8 mouse cellular contexts compared by ENCODE assay signal in genomic region chr11:101552476-101553300, GRCm38 (mm10). TPM values are rescaled to one million over a fixed set of nuclear protein-coding genes. Genes with fewer than 3 reads are reported as not detected.
DNase-seq lines count a peak whose midpoint lies in the region; ATAC-seq lines count a peak whose summit lies in the region.

No protein-coding gene starts in this region.

- DNase-seq in neural tube, embryonic 11.5 days (ENCODE audit: low spot score) = peak; percentile 96
- no peak for DNase-seq in neural tube, embryonic 10.5 days (ENCODE audit: extremely low spot score, low spot score)
- peak; percentile 98 for DNase-seq in embryonic facial prominence, embryonic 11.5 days (ENCODE audit: low spot score)
- peak; percentile 97 for DNase-seq in kidney, adult 18-20 months
- peak; percentile 96 for DNase-seq in limb, embryonic 11.5 days (ENCODE audit: low spot score)
- peak; percentile 98 for DNase-seq in midbrain, embryonic 14.5 days
- peak; percentile 83 to 88 for DNase-seq in spleen, postnatal 14 days (ENCODE audit: low spot score in 2 of 2)

- H3K4me3 ChIP-seq in neural tube, embryonic 11.5 days (ENCODE audit: low read depth, low read length) = peak overlapping the region; percentile 77
- peak overlapping the region; percentile 72 for H3K4me3 ChIP-seq in embryonic facial prominence, embryonic 11.5 days (ENCODE audit: low read depth, low read length)
- H3K4me3 ChIP-seq in limb, embryonic 11.5 days (ENCODE audit: low read depth, low read length) = peak overlapping the region; percentile 82
- peak overlapping the region; percentile 76 for H3K4me3 ChIP-seq in midbrain, embryonic 14.5 days (replicated peaks; ENCODE audit: low read depth, low read length)

- WGBS in neural tube, embryonic 11.5 days = 0% methylated on average over 37 of the region's 37 CpGs
- WGBS in embryonic facial prominence, embryonic 11.5 days = under 1% methylated on average over 37 of the region's 37 CpGs
- under 1% methylated on average over 37 of the region's 37 CpGs for WGBS in limb, embryonic 11.5 days
- under 1% methylated on average over 37 of the region's 37 CpGs for WGBS in midbrain, embryonic 14.5 days

- peak overlapping the region; percentile 69 for H3K9ac ChIP-seq in neural tube, embryonic 11.5 days (ENCODE audit: low read length)
- H3K9ac ChIP-seq in embryonic facial prominence, embryonic 11.5 days (replicated peaks; ENCODE audit: low read length) = peak overlapping the region; percentile 78
- peak overlapping the region; percentile 71 for H3K9ac ChIP-seq in limb, embryonic 11.5 days (ENCODE audit: low read length)
- H3K9ac ChIP-seq in midbrain, embryonic 14.5 days (replicated peaks; ENCODE audit: low read length) = peak overlapping the region; percentile 76

- ATAC-seq in neural tube, embryonic 11.5 days (ENCODE audit: insufficient read depth, low FRiP score, low TSS enrichment) = peak; percentile 97
- peak; percentile 97 for ATAC-seq in embryonic facial prominence, embryonic 11.5 days (replicated peaks; ENCODE audit: insufficient number of reproducible peaks, low FRiP score, low TSS enrichment, low read depth)
- ATAC-seq in granulocyte monocyte progenitor cell, adult 5-6 weeks (replicated peaks; ENCODE audit: poor library complexity, severe bottlenecking) = peak; percentile 82
- peak; percentile 97 for ATAC-seq in limb, embryonic 11.5 days (ENCODE audit: insufficient number of reproducible peaks, low FRiP score, low TSS enrichment, low read depth)
- ATAC-seq in midbrain, embryonic 14.5 days (ENCODE audit: low FRiP score, low TSS enrichment) = peak; percentile 98

- no peaks in the 10 kb centered on the region for H3K36me3 ChIP-seq in neural tube, embryonic 11.5 days (ENCODE audit: control insufficient read depth, insufficient read depth, low read length)
- H3K36me3 ChIP-seq in embryonic facial prominence, embryonic 11.5 days (replicated peaks; ENCODE audit: control insufficient read depth, insufficient read depth, low read depth, low read length) = no peaks in the 10 kb centered on the region
- H3K36me3 ChIP-seq in limb, embryonic 11.5 days (ENCODE audit: control insufficient read depth, insufficient read depth, low read length) = peaks cover 2% of the 10 kb centered on the region; the same call in 1 of the 2 replicates
- H3K36me3 ChIP-seq in midbrain, embryonic 14.5 days (ENCODE audit: control insufficient read depth, insufficient read depth, low read length) = peaks cover 24% of the 10 kb centered on the region

- no peaks in the 10 kb centered on the region for H3K27me3 ChIP-seq in neural tube, embryonic 11.5 days (ENCODE audit: control insufficient read depth, insufficient read depth, low read length)
- H3K27me3 ChIP-seq in embryonic facial prominence, embryonic 11.5 days (ENCODE audit: control insufficient read depth, insufficient read depth, low read length) = no peaks in the 10 kb centered on the region
- no peaks in the 10 kb centered on the region for H3K27me3 ChIP-seq in limb, embryonic 11.5 days (ENCODE audit: control insufficient read depth, insufficient read depth, low read length)
- no peaks in the 10 kb centered on the region for H3K27me3 ChIP-seq in midbrain, embryonic 14.5 days (ENCODE audit: control insufficient read depth, insufficient read depth, low read length)

- peaks cover 16% of the 10 kb centered on the region for H3K4me1 ChIP-seq in neural tube, embryonic 11.5 days (ENCODE audit: control insufficient read depth, insufficient read depth, low read length)
- H3K4me1 ChIP-seq in embryonic facial prominence, embryonic 11.5 days (ENCODE audit: control insufficient read depth, insufficient read depth, low read length) = no peaks in the 10 kb centered on the region
- peaks cover 3% of the 10 kb centered on the region; the same call in 1 of the 2 replicates for H3K4me1 ChIP-seq in limb, embryonic 11.5 days (ENCODE audit: control insufficient read depth, insufficient read depth, low read length)
- peaks cover 16% of the 10 kb centered on the region for H3K4me1 ChIP-seq in midbrain, embryonic 14.5 days (ENCODE audit: control insufficient read depth, insufficient read depth, low read length)

- H3K4me2 ChIP-seq in neural tube, embryonic 11.5 days (ENCODE audit: low read depth) = peak overlapping the region; percentile 76
- H3K4me2 ChIP-seq in embryonic facial prominence, embryonic 11.5 days (ENCODE audit: low read depth, low read length) = peak overlapping the region; percentile 61
- H3K4me2 ChIP-seq in limb, embryonic 11.5 days (ENCODE audit: low read depth, severe bottlenecking) = peak overlapping the region; percentile 64
- peak overlapping the region; percentile 77 for H3K4me2 ChIP-seq in midbrain, embryonic 14.5 days (ENCODE audit: low read length)

- H3K27ac ChIP-seq in neural tube, embryonic 11.5 days (ENCODE audit: low read depth, low read length) = peak overlapping the region; percentile 91
- peak overlapping the region; percentile 73 for H3K27ac ChIP-seq in embryonic facial prominence, embryonic 11.5 days (replicated peaks; ENCODE audit: low read depth, low read length)
- peak overlapping the region; percentile 68 for H3K27ac ChIP-seq in limb, embryonic 11.5 days (replicated peaks; ENCODE audit: low read depth, low read length)
- H3K27ac ChIP-seq in midbrain, embryonic 14.5 days (replicated peaks; ENCODE audit: low read depth, low read length) = peak overlapping the region; percentile 90

- no peaks in the 10 kb centered on the region for H3K9me3 ChIP-seq in neural tube, embryonic 11.5 days (ENCODE audit: control insufficient read depth, low read length)
- no peaks in the 10 kb centered on the region for H3K9me3 ChIP-seq in embryonic facial prominence, embryonic 11.5 days (replicated peaks; ENCODE audit: control insufficient read depth, low read length)
- H3K9me3 ChIP-seq in limb, embryonic 11.5 days (ENCODE audit: control insufficient read depth, low read length) = no peaks in the 10 kb centered on the region
- H3K9me3 ChIP-seq in midbrain, embryonic 14.5 days (ENCODE audit: control insufficient read depth, low read length) = no peaks in the 10 kb centered on the region

RNA-seq across cellular contexts. Expression of gene Nbr1, which starts 0.7 kb away (rescaled TPM):
- 89.0 and 99.1 TPM in 2 replicates for polyA plus RNA-seq in neural tube, embryonic 11.5 days (2014; fragmentation: Nextera tagmentation; extraction: Ambion mirVana)
- polyA plus RNA-seq in embryonic facial prominence, embryonic 11.5 days (2014; fragmentation: Nextera tagmentation; extraction: Ambion mirVana) = 69.2 and 74.1 TPM in 2 replicates
- total RNA-seq in granulocyte monocyte progenitor cell, adult 5-6 weeks (2014; fragmentation: Nextera tagmentation) = 33.2 and 45.0 TPM in 2 replicates
- 38.6 and 41.4 TPM in 2 replicates for total RNA-seq in granulocyte monocyte progenitor cell, adult 5-6 weeks (2017)
- 64.1 and 69.6 TPM in 2 replicates for polyA plus RNA-seq in limb, embryonic 11.5 days (2014; fragmentation: Nextera tagmentation; extraction: Ambion mirVana)
- polyA plus RNA-seq in midbrain, embryonic 14.5 days (2014; fragmentation: Nextera tagmentation; extraction: Ambion mirVana) = 69.2 and 101 TPM in 2 replicates

RNA-seq across cellular contexts. Expression of gene Brca1, which starts 0.9 kb away (rescaled TPM):
- polyA plus RNA-seq in neural tube, embryonic 11.5 days (2014; fragmentation: Nextera tagmentation; extraction: Ambion mirVana) = 20.3 and 20.4 TPM in 2 replicates
- polyA plus RNA-seq in embryonic facial prominence, embryonic 11.5 days (2014; fragmentation: Nextera tagmentation; extraction: Ambion mirVana) = 21.4 and 24.7 TPM in 2 replicates
- total RNA-seq in granulocyte monocyte progenitor cell, adult 5-6 weeks (2014; fragmentation: Nextera tagmentation) = 26.6 and 34.0 TPM in 2 replicates
- 38.5 and 39.0 TPM in 2 replicates for total RNA-seq in granulocyte monocyte progenitor cell, adult 5-6 weeks (2017)
- polyA plus RNA-seq in limb, embryonic 11.5 days (2014; fragmentation: Nextera tagmentation; extraction: Ambion mirVana) = 23.2 and 23.3 TPM in 2 replicates
- 1.6 and 4.1 TPM in 2 replicates for polyA plus RNA-seq in midbrain, embryonic 14.5 days (2014; fragmentation: Nextera tagmentation; extraction: Ambion mirVana)

RNA-seq across cellular contexts. Expression of gene Tmem106a, which starts 29.4 kb away (rescaled TPM):
- 1.6 and 2.5 TPM in 2 replicates for polyA plus RNA-seq in neural tube, embryonic 11.5 days (2014; fragmentation: Nextera tagmentation; extraction: Ambion mirVana)
- 2.0 and 2.4 TPM in 2 replicates for polyA plus RNA-seq in embryonic facial prominence, embryonic 11.5 days (2014; fragmentation: Nextera tagmentation; extraction: Ambion mirVana)
- total RNA-seq in granulocyte monocyte progenitor cell, adult 5-6 weeks (2014; fragmentation: Nextera tagmentation) = 4.3 and 6.3 TPM in 2 replicates
- 0.78 and 1.4 TPM in 2 replicates for total RNA-seq in granulocyte monocyte progenitor cell, adult 5-6 weeks (2017)
- polyA plus RNA-seq in limb, embryonic 11.5 days (2014; fragmentation: Nextera tagmentation; extraction: Ambion mirVana) = 0.67 and 1.3 TPM in 2 replicates
- polyA plus RNA-seq in midbrain, embryonic 14.5 days (2014; fragmentation: Nextera tagmentation; extraction: Ambion mirVana) = 1.2 and 3.5 TPM in 2 replicates

RNA-seq across cellular contexts. Expression of gene Gm11634, which starts 46.4 kb away (rescaled TPM):
- not detected in 2 replicates for polyA plus RNA-seq in neural tube, embryonic 11.5 days (2014; fragmentation: Nextera tagmentation; extraction: Ambion mirVana)
- not detected in 2 replicates for polyA plus RNA-seq in embryonic facial prominence, embryonic 11.5 days (2014; fragmentation: Nextera tagmentation; extraction: Ambion mirVana)
- not detected in 2 replicates for total RNA-seq in granulocyte monocyte progenitor cell, adult 5-6 weeks (2014; fragmentation: Nextera tagmentation)
- total RNA-seq in granulocyte monocyte progenitor cell, adult 5-6 weeks (2017) = not detected in 2 replicates
- not detected in 2 replicates for polyA plus RNA-seq in limb, embryonic 11.5 days (2014; fragmentation: Nextera tagmentation; extraction: Ambion mirVana)
- not detected in 2 replicates for polyA plus RNA-seq in midbrain, embryonic 14.5 days (2014; fragmentation: Nextera tagmentation; extraction: Ambion mirVana)
